Mouse (Mus musculus): ENCODE results near the gene Cct3. TPM values are rescaled to one million over a fixed set of nuclear protein-coding genes. Genes with fewer than 3 reads are reported as not detected.

Gene Cct3
- 308 and 322 TPM in 2 replicates for polyA plus RNA-seq (2015; fragmentation: Nextera tagmentation; extraction: Ambion mirVana)

DNA sequence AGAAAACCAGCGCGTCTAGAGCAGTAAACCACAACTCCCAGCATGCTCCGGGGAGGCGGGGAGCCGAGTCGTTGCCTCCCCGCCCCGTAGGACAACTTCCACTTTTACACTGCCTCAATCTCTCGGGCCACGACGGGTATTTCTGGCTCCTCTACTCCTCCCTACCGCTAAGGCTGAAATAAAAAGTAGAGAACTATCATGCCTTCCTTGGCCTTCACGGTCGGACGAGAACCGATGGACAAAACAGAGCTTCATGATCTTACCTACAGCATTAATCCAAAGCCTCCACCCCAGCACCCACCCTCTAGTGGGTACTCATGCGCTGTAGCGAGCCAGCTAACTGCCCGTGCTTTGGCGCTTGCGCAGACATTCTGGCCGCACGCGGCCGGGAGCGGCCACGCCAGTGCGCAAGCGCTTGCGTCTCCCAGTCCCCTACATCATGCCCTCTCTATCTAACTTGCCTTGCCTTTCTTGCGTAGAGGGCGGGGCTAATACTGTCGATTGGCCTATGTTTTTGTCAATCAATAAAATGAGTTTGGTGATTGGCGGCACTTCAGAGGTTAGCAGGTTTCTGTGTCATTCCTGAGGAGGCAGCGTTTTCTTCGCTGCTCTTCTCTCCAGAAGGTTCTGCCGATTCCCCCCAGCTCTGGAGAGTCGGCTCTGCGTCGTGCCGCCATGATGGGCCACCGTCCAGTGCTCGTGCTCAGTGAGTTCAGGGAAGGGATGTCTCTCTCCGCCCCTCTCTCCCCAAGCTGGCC is at the start of gene Cct3, which contains the start of gene Tsacc:
Gene Cct3 (plus strand): TSS at position 556 of the 758 bp plus-strand sequence.
Gene Tsacc (minus strand): TSS at position 439 of the 758 bp plus-strand sequence.

GRCm38 (mm10) chr3:88254268-88254926 is 42.5 kb upstream of the Cct3 start, which contains the start of gene Rhbg:
Gene Rhbg (minus strand): TSS chr3:88254709.

GRCm38 (mm10) chr3:88287110-88287509 is 9.8 kb upstream of the Cct3 start, which contains the start of gene Gm38392:
Gene Gm38392 (minus strand): TSS chr3:88287210.

GRCm38 (mm10) chr3:88324951-88325405 is 28.1 kb downstream of the Cct3 start, which contains the start of gene Glmp:
Gene Glmp (plus strand): TSS chr3:88325023.

GRCm38 (mm10) chr3:88336058-88337013 is 39.4 kb downstream of the Cct3 start, which contains the start of the genes Tmem79 and Smg5:
Gene Tmem79 (minus strand): TSS chr3:88336148.
Gene Smg5 (plus strand): TSS chr3:88336260.

DNA sequence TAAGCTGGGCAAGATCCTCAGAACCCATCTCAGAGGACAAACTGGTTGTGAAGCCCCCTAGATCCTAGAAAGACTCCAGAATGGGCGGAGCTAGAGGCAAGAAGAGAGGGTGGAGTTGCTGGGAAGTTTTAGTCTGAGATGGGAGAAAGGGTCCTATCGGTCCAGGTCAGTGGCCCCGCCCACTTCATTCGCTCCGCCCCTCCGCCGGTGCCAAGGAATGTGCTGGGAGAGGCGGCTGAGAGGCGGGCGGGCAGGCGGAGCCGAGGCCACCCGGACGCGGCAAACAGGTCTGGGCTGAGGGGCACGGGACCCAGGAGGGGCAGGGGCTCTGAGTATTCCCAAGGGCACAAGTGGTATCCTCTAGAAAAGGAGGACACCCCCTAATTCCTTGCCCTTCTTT is 67.4 kb downstream of the Cct3 start, which contains the start of gene Paqr6:
Gene Paqr6 (plus strand): TSS at position 248 of the 400 bp plus-strand sequence.

Other genes with a start within 250 kb of the Cct3 start
- gene Naxe, start 238.6 kb upstream of the Cct3 start, polyA plus RNA-seq (2015; fragmentation: Nextera tagmentation; extraction: Ambion mirVana), result 110 and 112 TPM in 2 replicates
- not detected in 2 replicates for gene Ttc24, start 218.8 kb upstream of the Cct3 start, polyA plus RNA-seq (2015; fragmentation: Nextera tagmentation; extraction: Ambion mirVana)
- 3.7 and 4.6 TPM in 2 replicates for gene Iqgap3, start 215.1 kb upstream of the Cct3 start, polyA plus RNA-seq (2015; fragmentation: Nextera tagmentation; extraction: Ambion mirVana)
- 15.1 and 16.4 TPM in 2 replicates for gene Mef2d, start 154.7 kb upstream of the Cct3 start, polyA plus RNA-seq (2015; fragmentation: Nextera tagmentation; extraction: Ambion mirVana)
- 1.3 and 2.0 TPM in 2 replicates for gene Rhbg, start 42.4 kb upstream of the Cct3 start, polyA plus RNA-seq (2015; fragmentation: Nextera tagmentation; extraction: Ambion mirVana)
- gene Gm38392, start 9.9 kb upstream of the Cct3 start, polyA plus RNA-seq (2015; fragmentation: Nextera tagmentation; extraction: Ambion mirVana), result 0.20 and 0.99 TPM in 2 replicates
- 9.2 and 10.0 TPM in 2 replicates for gene Tsacc, start 117 bp upstream of the Cct3 start, polyA plus RNA-seq (2015; fragmentation: Nextera tagmentation; extraction: Ambion mirVana)
- gene Glmp, start 27.9 kb downstream of the Cct3 start, polyA plus RNA-seq (2015; fragmentation: Nextera tagmentation; extraction: Ambion mirVana), result 157 and 169 TPM in 2 replicates
- gene Tmem79, start 39.0 kb downstream of the Cct3 start, polyA plus RNA-seq (2015; fragmentation: Nextera tagmentation; extraction: Ambion mirVana), result 29.9 and 30.1 TPM in 2 replicates
- gene Smg5, start 39.1 kb downstream of the Cct3 start, polyA plus RNA-seq (2015; fragmentation: Nextera tagmentation; extraction: Ambion mirVana), result 25.6 and 28.1 TPM in 2 replicates
- 45.2 and 47.2 TPM in 2 replicates for gene Paqr6, start 67.5 kb downstream of the Cct3 start, polyA plus RNA-seq (2015; fragmentation: Nextera tagmentation; extraction: Ambion mirVana)
- 1.2 and 1.5 TPM in 2 replicates for gene Bglap3, start 75.6 kb downstream of the Cct3 start, polyA plus RNA-seq (2015; fragmentation: Nextera tagmentation; extraction: Ambion mirVana)
- gene Bglap2, start 81.6 kb downstream of the Cct3 start, polyA plus RNA-seq (2015; fragmentation: Nextera tagmentation; extraction: Ambion mirVana), result 4.9 and 8.9 TPM in 2 replicates
- gene Bglap, start 87.3 kb downstream of the Cct3 start, polyA plus RNA-seq (2015; fragmentation: Nextera tagmentation; extraction: Ambion mirVana), result 0.49 TPM in 1 of 2 replicates, not detected in the other
- 45.0 and 46.8 TPM in 2 replicates for gene Pmf1, start 113.2 kb downstream of the Cct3 start, polyA plus RNA-seq (2015; fragmentation: Nextera tagmentation; extraction: Ambion mirVana)
- 10.1 TPM in 2 replicates for gene Slc25a44, start 128.0 kb downstream of the Cct3 start, polyA plus RNA-seq (2015; fragmentation: Nextera tagmentation; extraction: Ambion mirVana)
- 17.7 and 20.0 TPM in 2 replicates for gene Sema4a, start 164.1 kb downstream of the Cct3 start, polyA plus RNA-seq (2015; fragmentation: Nextera tagmentation; extraction: Ambion mirVana)
- 294 and 327 TPM in 2 replicates for gene Lmna, start 212.8 kb downstream of the Cct3 start, polyA plus RNA-seq (2015; fragmentation: Nextera tagmentation; extraction: Ambion mirVana)
- 2.1 TPM in 2 replicates for gene Mex3a, start 235.3 kb downstream of the Cct3 start, polyA plus RNA-seq (2015; fragmentation: Nextera tagmentation; extraction: Ambion mirVana)